Mouse (Mus musculus): ENCODE measurements around the gene Ddx4. TPM values are rescaled to one million over a fixed set of nuclear protein-coding genes. Genes with fewer than 3 reads are reported as not detected.

The Ddx4 gene
- 0.73 and 0.89 TPM in 2 replicates for polyA plus RNA-seq (2015; fragmentation: Nextera tagmentation; extraction: Ambion mirVana)

- H3K9ac ChIP-seq = no peak within 1 kb of the TSS
- no peak within 1 kb of the TSS for H3K4me2 ChIP-seq (replicated peaks)
- no peak within 1 kb of the TSS for H3K4me3 ChIP-seq
- peaks cover 5% of the 10 kb centered on the region; the same call in 1 of the 2 replicates for H3K36me3 ChIP-seq
- peaks cover 12% of the 10 kb centered on the region for H3K9me3 ChIP-seq
- no peaks in the 10 kb centered on the region for H3K4me1 ChIP-seq
- 70% methylated on average over 45 of the region's 45 CpGs for WGBS
- H3K27me3 ChIP-seq = no peaks in the 10 kb centered on the region
- ATAC-seq (ENCODE audit: low FRiP score, low read depth) = no peak
- no peak within 1 kb of the TSS for H3K27ac ChIP-seq
These were observed at the start of gene Ddx4 for GRCm38 (mm10) chr13:112652205-112652604. Gene Ddx4, minus strand, starts transcription at chr13:112652475.

GRCm38 (mm10) chr13:112701256-112701655 lies 49.0 kb upstream of the Ddx4 start:
- H3K27me3 ChIP-seq = no peaks in the 10 kb centered on the region
- no peak overlapping the region for H3K9ac ChIP-seq
- no peak overlapping the region for H3K4me2 ChIP-seq (replicated peaks)
- peaks cover 17% of the 10 kb centered on the region for H3K36me3 ChIP-seq
- no peaks in the 10 kb centered on the region for H3K9me3 ChIP-seq
- H3K4me1 ChIP-seq = no peaks in the 10 kb centered on the region
- 87% methylated on average over 8 of the region's 8 CpGs for WGBS
- no peak overlapping the region for H3K4me3 ChIP-seq
- ATAC-seq (ENCODE audit: low FRiP score, low read depth) = no peak
- H3K27ac ChIP-seq = no peak overlapping the region

GRCm38 (mm10) chr13:112695526-112696240 lies 43.4 kb upstream of the Ddx4 start:
- Histone ChIP-seq H3K4me2 (replicated peaks) (no peak overlapping the region), H3K27me3 (no peaks in the 10 kb centered on the region), H3K9me3 (peaks cover 5% of the 10 kb centered on the region; the same call in 1 of the 2 replicates), H3K4me3 (no peak overlapping the region), H3K27ac (no peak overlapping the region), H3K4me1 (no peaks in the 10 kb centered on the region), H3K36me3 (peaks cover 19% of the 10 kb centered on the region), H3K9ac (no peak overlapping the region)
- WGBS = 93% methylated on average over 8 of the region's 8 CpGs
- ATAC-seq (ENCODE audit: low FRiP score, low read depth) = no peak

GRCm38 (mm10) chr13:112692870-112693553 lies 40.7 kb upstream of the Ddx4 start:
- H3K27ac ChIP-seq = no peak overlapping the region
- peaks cover 10% of the 10 kb centered on the region for H3K36me3 ChIP-seq
- H3K4me1 ChIP-seq = no peaks in the 10 kb centered on the region
- ATAC-seq (ENCODE audit: low FRiP score, low read depth) = no peak
- H3K9ac ChIP-seq = no peak overlapping the region
- peaks cover 5% of the 10 kb centered on the region; the same call in 1 of the 2 replicates for H3K9me3 ChIP-seq
- H3K27me3 ChIP-seq = no peaks in the 10 kb centered on the region
- 90% methylated on average over 10 of the region's 10 CpGs for WGBS
- no peak overlapping the region for H3K4me2 ChIP-seq (replicated peaks)
- no peak overlapping the region for H3K4me3 ChIP-seq

GRCm38 (mm10) chr13:112686155-112686554 lies 33.9 kb upstream of the Ddx4 start:
- 84% methylated on average over 2 of the region's 2 CpGs for WGBS

GRCm38 (mm10) chr13:112683970-112684369 lies 31.7 kb upstream of the Ddx4 start:
- H3K27ac ChIP-seq = no peak overlapping the region
- H3K9me3 ChIP-seq = no peaks in the 10 kb centered on the region
- H3K36me3 ChIP-seq = 0 out of 2 replicates have a peak, but pooled peaks cover 3% of the 10 kb centered on the region
- ATAC-seq (ENCODE audit: low FRiP score, low read depth) = no peak
- no peak overlapping the region for H3K4me2 ChIP-seq (replicated peaks)
- H3K27me3 ChIP-seq = no peaks in the 10 kb centered on the region
- H3K4me3 ChIP-seq = no peak overlapping the region
- H3K9ac ChIP-seq = no peak overlapping the region
- 79% methylated on average over 6 of the region's 6 CpGs for WGBS
- H3K4me1 ChIP-seq = 0 out of 2 replicates have a peak, but pooled peaks cover 2% of the 10 kb centered on the region

More at GRCm38 (mm10) chr13:112686155-112686554, 33.9 kb upstream of the Ddx4 start:
- H3K36me3 ChIP-seq = 0 out of 2 replicates have a peak, but pooled peaks cover 3% of the 10 kb centered on the region
- no peak overlapping the region for H3K4me2 ChIP-seq (replicated peaks)
- no peak overlapping the region for H3K4me3 ChIP-seq
- ATAC-seq (ENCODE audit: low FRiP score, low read depth) = no peak
- no peak overlapping the region for H3K9ac ChIP-seq
- H3K4me1 ChIP-seq = 0 out of 2 replicates have a peak, but pooled peaks cover 2% of the 10 kb centered on the region
- no peak overlapping the region for H3K27ac ChIP-seq
- no peaks in the 10 kb centered on the region for H3K27me3 ChIP-seq
- H3K9me3 ChIP-seq = no peaks in the 10 kb centered on the region

GRCm38 (mm10) chr13:112683312-112683711 lies 31.0 kb upstream of the Ddx4 start:
- no peak overlapping the region for H3K9ac ChIP-seq
- ATAC-seq (ENCODE audit: low FRiP score, low read depth) = no peak
- no peaks in the 10 kb centered on the region; the same call in 1 of the 2 replicates for H3K9me3 ChIP-seq
- H3K4me1 ChIP-seq = 0 out of 2 replicates have a peak, but pooled peaks cover 2% of the 10 kb centered on the region
- H3K4me3 ChIP-seq = no peak overlapping the region
- WGBS = 60% methylated on average over 2 of the region's 2 CpGs
- no peaks in the 10 kb centered on the region for H3K27me3 ChIP-seq
- peaks cover 6% of the 10 kb centered on the region; the same call in 1 of the 2 replicates for H3K36me3 ChIP-seq
- no peak overlapping the region for H3K27ac ChIP-seq
- H3K4me2 ChIP-seq (replicated peaks) = no peak overlapping the region

- no peaks in the 10 kb centered on the region for H3K27me3 ChIP-seq
- H3K27ac ChIP-seq = no peak overlapping the region
- no peak overlapping the region for H3K4me3 ChIP-seq
- peaks cover 12% of the 10 kb centered on the region; the same call in 1 of the 2 replicates for H3K4me1 ChIP-seq
- no peaks in the 10 kb centered on the region; the same call in 1 of the 2 replicates for H3K9me3 ChIP-seq
- no peak for ATAC-seq (ENCODE audit: low FRiP score, low read depth)
- peaks cover 8% of the 10 kb centered on the region for H3K36me3 ChIP-seq
- 91% methylated on average over 4 of the region's 4 CpGs for WGBS
- H3K9ac ChIP-seq = no peak overlapping the region
- H3K4me2 ChIP-seq (replicated peaks) = no peak overlapping the region
These were observed 25.9 kb upstream of the Ddx4 start for GRCm38 (mm10) chr13:112678154-112678553.

GRCm38 (mm10) chr13:112673899-112674447 lies 21.7 kb upstream of the Ddx4 start:
- 9% methylated on average over 9 of the region's 9 CpGs for WGBS
- H3K4me2 ChIP-seq (replicated peaks) = no peak overlapping the region
- H3K4me3 ChIP-seq = no peak overlapping the region
- no peaks in the 10 kb centered on the region for H3K27me3 ChIP-seq
- peaks cover 26% of the 10 kb centered on the region for H3K36me3 ChIP-seq
- no peak overlapping the region for H3K27ac ChIP-seq
- no peaks in the 10 kb centered on the region; the same call in 1 of the 2 replicates for H3K9me3 ChIP-seq
- peaks cover 10% of the 10 kb centered on the region; the same call in 1 of the 2 replicates for H3K4me1 ChIP-seq
- peak; percentile 79 for ATAC-seq (ENCODE audit: low FRiP score, low read depth)
- H3K9ac ChIP-seq = no peak overlapping the region

- peaks cover 18% of the 10 kb centered on the region for H3K36me3 ChIP-seq
- H3K9me3 ChIP-seq = no peaks in the 10 kb centered on the region
- no peaks in the 10 kb centered on the region for H3K27me3 ChIP-seq
- no peak overlapping the region for H3K4me2 ChIP-seq (replicated peaks)
- peaks cover 10% of the 10 kb centered on the region; the same call in 1 of the 2 replicates for H3K4me1 ChIP-seq
- no peak overlapping the region for H3K9ac ChIP-seq
- no peak overlapping the region for H3K27ac ChIP-seq
- H3K4me3 ChIP-seq = no peak overlapping the region
- 82% methylated on average over 6 of the region's 6 CpGs for WGBS
- ATAC-seq (ENCODE audit: low FRiP score, low read depth) = no peak
These were observed 20.5 kb upstream of the Ddx4 start for GRCm38 (mm10) chr13:112672797-112673196.

GRCm38 (mm10) chr13:112671708-112672107 lies 19.4 kb upstream of the Ddx4 start:
- 74% methylated on average over 13 of the region's 13 CpGs for WGBS
- no peaks in the 10 kb centered on the region for H3K9me3 ChIP-seq
- no peaks in the 10 kb centered on the region for H3K27me3 ChIP-seq
- H3K4me2 ChIP-seq (replicated peaks) = no peak overlapping the region
- no peak overlapping the region for H3K4me3 ChIP-seq
- H3K36me3 ChIP-seq = peaks cover 18% of the 10 kb centered on the region
- peaks cover 10% of the 10 kb centered on the region; the same call in 1 of the 2 replicates for H3K4me1 ChIP-seq
- H3K27ac ChIP-seq = no peak overlapping the region
- no peak for ATAC-seq (ENCODE audit: low FRiP score, low read depth)
- H3K9ac ChIP-seq = no peak overlapping the region

GRCm38 (mm10) chr13:112667215-112667614 lies 14.9 kb upstream of the Ddx4 start:
- Histone ChIP-seq H3K27ac (no peak overlapping the region), H3K9me3 (no peaks in the 10 kb centered on the region), H3K4me3 (no peak overlapping the region), H3K4me2 (replicated peaks) (no peak overlapping the region), H3K9ac (no peak overlapping the region), H3K4me1 (no peaks in the 10 kb centered on the region), H3K27me3 (no peaks in the 10 kb centered on the region), H3K36me3 (peaks cover 18% of the 10 kb centered on the region)
- WGBS = 63% methylated on average over 9 of the region's 9 CpGs
- no peak for ATAC-seq (ENCODE audit: low FRiP score, low read depth)
